Mouse (Mus musculus) heart, embryonic 11.5 days (tissue): Measurements from ENCODE around the gene Usp22. TPM values are rescaled to one million over a fixed set of nuclear protein-coding genes. Genes with fewer than 3 reads are reported as not detected.
A peak's percentile ranks its signal among the peaks of the same experiment; 100 is the strongest.

Experiments
- ATAC-seq: fragments of 200-750 bp; cut with Nextera tagmentation; replicated peaks from 2 replicates; pipeline ENCODE4 v1.8.0; 2017; ENCODE audit warnings: moderate library complexity; ENCODE audit not compliant: insufficient number of reproducible peaks, low FRiP score, low TSS enrichment
- H3K27ac ChIP-seq: fragments of 300-500 bp; sonication (generic); 2 replicates; pipeline ENCODE4 v1.5.1; 2014; ENCODE audit warnings: mild to moderate bottlenecking, low read depth, low read length
- H3K27me3 ChIP-seq: fragments of 300-500 bp; sonication (generic); 2 replicates; pipeline ENCODE4 v1.6.1; 2014; ENCODE audit warnings: mild to moderate bottlenecking, low read length, mixed read lengths; ENCODE audit not compliant: control insufficient read depth, insufficient read depth
- H3K36me3 ChIP-seq: fragments of 300-500 bp; sonication (generic); 2 replicates; pipeline ENCODE4 v1.6.1; 2014; ENCODE audit warnings: mild to moderate bottlenecking, low read length, moderate library complexity, mixed read lengths; ENCODE audit not compliant: control insufficient read depth, insufficient read depth
- H3K4me1 ChIP-seq: fragments of 300-500 bp; sonication (generic); 2 replicates; pipeline ENCODE4 v1.6.1; 2014; ENCODE audit warnings: low read length; ENCODE audit not compliant: control insufficient read depth, insufficient read depth
- H3K4me2 ChIP-seq: fragments of 300-500 bp; sonication (generic); 2 replicates; pipeline ENCODE4 v1.6.1; 2014; ENCODE audit warnings: mild to moderate bottlenecking, moderate library complexity
- H3K4me3 ChIP-seq: fragments of 300-500 bp; sonication (generic); 2 replicates; pipeline ENCODE4 v1.5.1; 2014; ENCODE audit warnings: low read depth, low read length
- H3K9ac ChIP-seq: fragments of 300-500 bp; sonication (generic); 2 replicates; pipeline ENCODE4 v1.6.1; 2014; ENCODE audit warnings: mild to moderate bottlenecking, low read depth, low read length, moderate library complexity
- H3K9me3 ChIP-seq: fragments of 300-500 bp; sonication (generic); replicated peaks from 2 replicates; pipeline ENCODE4 v1.6.1; 2016; ENCODE audit warnings: low read length; ENCODE audit not compliant: control insufficient read depth
- WGBS: fragments of 180-500 bp; shearing (Covaris S2); extraction: QIAGEN DNeasy Blood & Tissue Kit; methylation state at CpG from one replicate; pipeline ENCODE4 v1.1.7; 2014; ENCODE audit not compliant: insufficient replicate concordance; 5-methylcytosine and 5-hydroxymethylcytosine counted together
- polyA plus RNA-seq: library from polyadenylated mRNA; unstranded; fragments of >200 nt; fragmentation: Nextera tagmentation; extraction: Ambion mirVana; gene quantifications from 2 replicates; pipeline ENCODE4 v1.2.1, GENCODE M21; 2014

Gene Usp22
- polyA plus RNA-seq, result 95.0 and 111 TPM in 2 replicates

DNA sequence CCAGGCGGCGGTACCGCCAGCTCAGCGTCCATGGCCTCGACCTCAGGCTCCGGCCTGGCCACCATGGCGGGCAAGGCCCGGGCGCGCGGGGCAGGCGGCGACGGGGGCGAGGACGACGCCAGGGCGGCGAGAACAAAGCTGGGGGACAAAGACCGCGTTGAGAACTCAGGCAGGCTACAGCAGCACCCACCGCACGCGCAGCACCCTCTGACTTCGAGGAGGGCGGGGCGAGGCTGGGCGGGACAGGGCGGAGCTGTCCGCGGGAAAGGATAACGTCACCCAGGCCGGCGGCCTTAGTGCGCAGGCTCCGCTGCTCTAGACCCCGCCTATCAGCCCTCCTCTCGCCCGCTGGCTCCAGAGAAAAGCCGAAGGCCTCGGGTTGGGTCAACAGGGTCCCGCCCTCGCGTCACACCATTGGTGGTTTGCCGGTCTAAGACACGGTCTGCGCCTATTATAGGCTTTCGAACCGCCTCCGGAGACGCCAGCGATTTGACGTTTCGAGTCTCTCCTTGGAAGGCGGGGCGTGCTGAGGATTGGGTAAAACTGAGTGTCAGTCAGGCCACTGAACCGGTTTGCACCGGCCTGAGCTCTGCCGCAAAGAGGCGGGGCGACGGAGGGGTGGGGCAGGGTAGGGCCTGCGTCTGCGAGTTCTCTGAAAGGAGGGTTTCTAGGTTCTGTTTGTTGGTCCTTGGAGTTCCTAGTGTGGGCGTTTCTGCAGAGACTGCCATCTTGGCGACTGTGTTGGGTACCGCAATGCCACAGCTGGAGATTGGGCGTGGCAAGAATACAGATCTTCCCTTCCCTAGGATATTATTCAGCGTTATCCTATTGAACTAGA lies at the start of gene Usp22:
TSS of gene Usp22 (minus strand) at position 235 of the 838 bp plus-strand sequence.
- no peaks in the 10 kb centered on the region for H3K9me3 ChIP-seq
- H3K4me1 ChIP-seq, result peaks cover 13% of the 10 kb centered on the region
- peak within 1 kb of the TSS; percentile 73 for H3K4me2 ChIP-seq
- no peaks in the 10 kb centered on the region for H3K36me3 ChIP-seq
- whole genome bisulfite sequencing, result under 1% methylated on average over 69 of the region's 69 CpGs
- no peaks in the 10 kb centered on the region for H3K27me3 ChIP-seq
- peak within 1 kb of the TSS; percentile 97 for H3K4me3 ChIP-seq
- peak; percentile 98 for ATAC-seq
- peak within 1 kb of the TSS; percentile 94 for H3K27ac ChIP-seq
- peak within 1 kb of the TSS; percentile 99 for H3K9ac ChIP-seq

DNA sequence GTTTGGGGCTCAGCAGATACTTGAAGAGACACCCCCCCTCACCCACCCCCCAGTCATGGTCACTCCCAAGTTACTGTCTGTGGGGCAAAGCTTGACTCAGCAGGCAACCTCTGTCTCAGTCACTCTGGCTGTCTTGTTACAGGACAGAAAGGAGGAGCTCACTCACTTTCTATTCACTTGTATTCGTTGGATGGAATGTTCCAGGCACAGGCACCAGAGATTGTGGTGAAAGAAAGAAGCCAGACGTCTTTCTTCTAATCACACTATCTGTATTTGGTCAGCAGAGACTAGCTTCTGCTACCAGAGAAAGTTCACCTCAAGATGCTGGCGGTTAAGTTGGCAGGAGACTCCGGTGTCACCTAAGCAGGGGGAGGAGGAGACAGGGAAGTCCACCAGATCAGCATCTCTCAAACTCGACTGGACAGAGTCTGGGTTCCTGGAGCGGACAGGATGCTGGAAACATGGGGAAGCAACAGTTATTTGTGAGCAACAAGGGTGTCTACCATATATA lies 49.4 kb upstream of the Usp22 start:
- Histone ChIP-seq H3K9ac (no peak overlapping the region), H3K4me2 (peak overlapping the region; percentile 19), H3K4me1 (peaks cover 23% of the 10 kb centered on the region; the same call in 1 of the 2 replicates), H3K27me3 (no peaks in the 10 kb centered on the region), H3K27ac (0 out of 2 replicates have a peak overlapping the region, but pooled peaks have one; percentile 7), H3K9me3 (no peaks in the 10 kb centered on the region), H3K4me3 (no peak overlapping the region), H3K36me3 (no peaks in the 10 kb centered on the region)
- no peak for ATAC-seq
- 28% methylated on average over 6 of the region's 6 CpGs for WGBS

DNA sequence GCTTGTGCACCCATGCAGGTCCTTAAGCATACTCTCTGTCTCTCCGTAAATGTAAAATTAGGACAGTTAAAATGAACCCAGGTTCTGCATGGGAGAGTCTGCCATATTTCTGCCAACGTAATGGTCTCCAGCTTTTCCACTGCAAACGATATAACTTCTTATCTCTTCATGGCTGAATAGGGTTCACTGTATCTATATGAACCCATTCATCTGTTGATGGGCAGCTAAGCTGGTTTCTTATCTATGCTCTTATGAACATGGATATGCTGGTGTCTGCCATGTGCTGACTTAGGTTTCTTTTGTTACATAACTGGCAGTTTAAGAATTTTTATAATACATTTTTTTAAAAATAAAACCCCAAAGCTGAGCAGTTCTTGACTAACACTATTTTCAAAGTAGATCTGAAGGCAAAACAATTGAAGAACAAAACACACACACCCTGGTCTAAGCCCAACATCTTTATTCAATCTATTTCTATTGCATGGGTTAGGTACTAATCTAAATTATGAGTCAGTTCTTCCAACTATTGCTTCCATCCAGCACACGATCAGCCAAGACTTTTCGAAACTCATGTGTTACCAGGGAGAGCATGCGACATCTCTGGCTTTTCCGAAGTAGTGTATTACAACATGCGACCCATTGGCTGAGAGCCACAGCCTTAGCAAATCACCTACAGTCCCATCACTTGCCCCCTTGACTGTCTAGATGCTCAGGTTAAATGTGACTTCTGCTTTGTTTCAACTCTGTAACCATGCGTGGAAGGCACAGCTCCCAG lies 48.3 kb upstream of the Usp22 start:
- Histone ChIP-seq H3K9ac (no peak overlapping the region), H3K36me3 (no peaks in the 10 kb centered on the region), H3K27ac (no peak overlapping the region), H3K27me3 (no peaks in the 10 kb centered on the region), H3K9me3 (no peaks in the 10 kb centered on the region), H3K4me3 (no peak overlapping the region), H3K4me1 (peaks cover 20% of the 10 kb centered on the region; the same call in 1 of the 2 replicates), H3K4me2 (no peak overlapping the region)
- 85% methylated on average over 9 of the region's 9 CpGs for WGBS
- no peak for ATAC-seq

DNA sequence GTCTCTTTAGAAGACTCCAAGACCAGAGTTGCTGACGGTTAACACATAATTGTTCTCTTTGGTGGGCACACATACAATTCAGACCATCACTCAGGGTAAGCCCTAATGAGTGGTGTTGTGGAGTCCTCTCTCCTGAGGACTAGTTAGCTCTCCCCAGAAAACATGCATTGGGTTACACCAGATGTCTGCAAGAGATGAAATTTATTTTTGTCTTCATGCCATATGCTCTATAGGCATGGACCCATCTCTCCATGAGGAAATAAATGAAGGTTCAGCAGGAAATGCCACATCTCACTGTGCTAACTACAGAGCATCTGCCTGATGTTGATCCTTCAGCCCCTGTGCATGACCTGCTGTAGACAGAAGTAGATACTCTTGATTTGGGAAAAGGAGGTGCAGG lies 47.2 kb upstream of the Usp22 start:
- H3K4me1 ChIP-seq, result peaks cover 20% of the 10 kb centered on the region; the same call in 1 of the 2 replicates
- no peaks in the 10 kb centered on the region for H3K27me3 ChIP-seq
- 81% methylated on average over 1 of the region's 1 CpGs for WGBS
- no peaks in the 10 kb centered on the region for H3K9me3 ChIP-seq
- ATAC-seq, result no peak
- H3K9ac ChIP-seq, result no peak overlapping the region
- H3K4me2 ChIP-seq, result no peak overlapping the region
- no peak overlapping the region for H3K27ac ChIP-seq
- no peak overlapping the region for H3K4me3 ChIP-seq
- no peaks in the 10 kb centered on the region for H3K36me3 ChIP-seq

DNA sequence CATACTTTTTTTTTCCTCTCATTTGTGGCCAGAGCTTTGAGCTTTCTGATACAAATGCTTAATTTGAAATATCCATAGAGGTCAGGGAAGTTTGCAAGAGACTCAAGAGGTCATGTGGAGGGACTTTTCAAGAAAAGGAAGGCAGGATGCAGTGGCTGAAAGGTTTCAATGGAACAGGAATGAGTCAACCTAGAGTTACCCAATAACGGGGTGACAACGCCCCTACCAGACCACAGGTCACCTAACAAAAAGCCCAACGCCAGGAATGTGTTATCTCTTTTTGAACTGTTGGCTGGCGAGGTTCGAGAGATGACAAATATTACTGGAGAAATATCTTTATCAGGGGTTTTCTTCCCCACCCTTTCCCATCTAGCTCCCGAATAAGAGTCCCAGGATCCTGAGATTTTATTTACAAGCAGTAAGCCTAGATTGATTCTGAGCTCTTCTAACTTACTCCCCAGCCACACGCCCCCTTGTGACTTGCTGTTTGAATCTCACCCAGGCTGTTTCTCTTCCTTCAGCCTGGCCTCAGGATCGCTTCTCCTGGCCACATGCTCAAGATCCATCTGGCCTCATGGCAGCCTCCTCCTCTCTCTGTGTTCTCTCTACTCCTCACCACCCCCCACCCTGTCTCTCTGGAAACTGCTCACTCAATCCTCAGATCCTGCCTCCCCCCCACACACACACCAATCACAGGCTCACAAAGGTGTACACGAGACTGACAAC lies 45.5 kb upstream of the Usp22 start:
- Histone ChIP-seq H3K4me3 (no peak overlapping the region), H3K36me3 (no peaks in the 10 kb centered on the region), H3K27me3 (no peaks in the 10 kb centered on the region), H3K4me1 (peaks cover 12% of the 10 kb centered on the region; the same call in 1 of the 2 replicates), H3K9me3 (no peaks in the 10 kb centered on the region), H3K9ac (no peak overlapping the region), H3K4me2 (no peak overlapping the region), H3K27ac (no peak overlapping the region)
- no peak for ATAC-seq
- WGBS, result 55% methylated on average over 9 of the region's 9 CpGs

DNA sequence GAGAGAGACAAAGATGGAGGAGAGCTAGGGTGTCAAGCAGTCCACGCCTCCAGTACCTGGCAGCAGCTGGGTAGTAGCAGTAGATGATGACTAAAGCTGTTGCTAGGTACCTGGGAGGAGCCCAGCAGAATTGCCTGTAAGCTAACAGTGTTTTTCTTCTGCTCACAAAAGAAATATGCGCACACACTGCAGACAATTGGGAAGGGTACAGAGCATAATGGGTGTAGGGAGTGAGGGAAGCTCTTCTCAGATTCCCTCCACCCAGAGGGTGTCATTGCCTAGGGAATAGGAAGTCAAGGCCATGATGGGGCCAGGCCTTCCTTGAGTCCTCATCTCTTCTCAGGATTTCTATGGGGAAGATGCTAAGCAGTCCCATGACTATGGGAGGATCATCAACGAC lies 41.1 kb upstream of the Usp22 start:
- H3K9ac ChIP-seq, result no peak overlapping the region
- H3K27me3 ChIP-seq, result peaks cover 32% of the 10 kb centered on the region
- H3K4me1 ChIP-seq, result no peaks in the 10 kb centered on the region
- H3K36me3 ChIP-seq, result no peaks in the 10 kb centered on the region
- H3K9me3 ChIP-seq, result no peaks in the 10 kb centered on the region
- 84% methylated on average over 3 of the region's 3 CpGs for WGBS
- no peak overlapping the region for H3K27ac ChIP-seq
- no peak overlapping the region for H3K4me3 ChIP-seq
- ATAC-seq, result no peak
- no peak overlapping the region for H3K4me2 ChIP-seq

DNA sequence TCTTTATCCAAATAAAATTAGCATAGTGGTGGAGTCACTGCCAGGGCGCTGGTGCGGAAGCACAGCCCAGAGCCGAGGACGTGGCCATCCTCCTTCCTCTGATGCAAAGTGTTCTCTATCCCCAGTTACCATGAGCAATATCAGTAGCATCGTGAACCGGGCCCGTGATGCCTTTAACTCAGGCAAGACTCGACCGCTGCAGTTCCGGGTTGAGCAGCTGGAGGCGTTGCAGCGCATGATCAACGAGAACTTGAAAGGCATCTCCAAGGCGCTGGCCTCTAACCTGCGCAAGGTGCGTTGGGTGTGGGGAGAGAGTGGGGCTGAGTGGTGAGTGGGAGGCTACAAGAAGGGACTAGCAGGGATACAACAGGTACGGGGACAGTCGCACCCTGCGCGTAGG lies 37.2 kb upstream of the Usp22 start:
- WGBS, result 33% methylated on average over 20 of the region's 20 CpGs
- Histone ChIP-seq H3K4me1 (no peaks in the 10 kb centered on the region), H3K9me3 (no peaks in the 10 kb centered on the region), H3K9ac (no peak overlapping the region), H3K4me2 (no peak overlapping the region), H3K4me3 (no peak overlapping the region), H3K27me3 (peaks cover 37% of the 10 kb centered on the region), H3K27ac (no peak overlapping the region), H3K36me3 (no peaks in the 10 kb centered on the region)
- no peak for ATAC-seq

DNA sequence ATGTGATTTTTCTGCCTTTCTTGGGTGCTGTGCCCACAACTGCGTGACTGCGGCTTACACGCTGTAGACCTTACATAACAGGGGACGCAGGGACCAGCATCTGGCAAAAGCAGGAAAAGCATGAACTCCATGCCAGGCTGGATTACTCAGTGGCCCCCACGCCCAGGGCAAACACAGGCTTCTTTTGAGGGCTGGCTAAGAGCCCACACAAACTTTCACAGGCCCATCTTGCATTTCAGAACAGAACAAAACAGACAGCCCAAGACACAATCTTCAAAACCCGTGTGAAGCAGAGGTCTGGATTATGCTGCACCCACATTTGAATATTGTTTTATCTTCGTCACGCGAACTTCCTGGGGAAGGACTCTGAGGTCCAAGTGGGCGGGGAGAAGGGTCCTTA lies 33.5 kb upstream of the Usp22 start:
- Histone ChIP-seq H3K4me1 (no peaks in the 10 kb centered on the region), H3K9ac (no peak overlapping the region), H3K27me3 (peaks cover 29% of the 10 kb centered on the region), H3K36me3 (no peaks in the 10 kb centered on the region), H3K9me3 (no peaks in the 10 kb centered on the region), H3K4me3 (no peak overlapping the region), H3K27ac (no peak overlapping the region), H3K4me2 (no peak overlapping the region)
- no peak for ATAC-seq
- 81% methylated on average over 10 of the region's 10 CpGs for WGBS
